Mouse (Mus musculus) testis, adult 2 months (tissue): Measurements from ENCODE around the gene Lrrc32. TPM values are rescaled to one million over a fixed set of nuclear protein-coding genes. Genes with fewer than 3 reads are reported as not detected.

Experiments
- H3K27ac ChIP-seq: fragments of 200-500 bp; 2 replicates; pipeline ENCODE4 v1.5.1; 2012; ENCODE audit warnings: low read depth, low read length; ENCODE audit not compliant: control insufficient read depth, insufficient read depth
- H3K27me3 ChIP-seq: fragments of 200-500 bp; 2 replicates; pipeline ENCODE4 v1.6.1; 2012; ENCODE audit warnings: mild to moderate bottlenecking, low read length, moderate library complexity; ENCODE audit not compliant: control insufficient read depth, insufficient read depth
- H3K36me3 ChIP-seq: fragments of 200-500 bp; 2 replicates; pipeline ENCODE4 v1.6.1; 2012; ENCODE audit warnings: mild to moderate bottlenecking, low read length; ENCODE audit not compliant: control insufficient read depth, insufficient read depth
- H3K4me1 ChIP-seq: fragments of 200-500 bp; 2 replicates; pipeline ENCODE4 v1.6.1; 2012; ENCODE audit warnings: low read length; ENCODE audit not compliant: control insufficient read depth, insufficient read depth
- H3K4me3 ChIP-seq: fragments of 200-500 bp; 2 replicates; pipeline ENCODE4 v1.5.1; 2012; ENCODE audit warnings: low read depth, mild to moderate bottlenecking, low read length, moderate library complexity, mixed read lengths; ENCODE audit not compliant: control insufficient read depth
- CTCF ChIP-seq: fragments of 200-500 bp; IDR thresholded peaks from 2 replicates; pipeline ENCODE4 v1.5.1; 2012; ENCODE audit warnings: low read depth, mild to moderate bottlenecking, inconsistent platforms, low read length, moderate library complexity; ENCODE audit not compliant: control insufficient read depth, insufficient read depth, insufficient replicate concordance
- POLR2A ChIP-seq: fragments of 200-500 bp; IDR thresholded peaks from 2 replicates; pipeline ENCODE4 v1.6.1; 2012; ENCODE audit warnings: low read depth, mild to moderate bottlenecking, inconsistent platforms, low read length, moderate library complexity; ENCODE audit not compliant: control insufficient read depth
- polyA plus RNA-seq: library from polyadenylated mRNA; depleted of rRNA; stranded (reverse); fragments of >200 nt; gene quantifications from 2 replicates; pipeline ENCODE4 v1.2.3, GENCODE M21; 2012

Gene Lrrc32
- polyA plus RNA-seq, 1 experiment: 0.48 TPM

DNA sequence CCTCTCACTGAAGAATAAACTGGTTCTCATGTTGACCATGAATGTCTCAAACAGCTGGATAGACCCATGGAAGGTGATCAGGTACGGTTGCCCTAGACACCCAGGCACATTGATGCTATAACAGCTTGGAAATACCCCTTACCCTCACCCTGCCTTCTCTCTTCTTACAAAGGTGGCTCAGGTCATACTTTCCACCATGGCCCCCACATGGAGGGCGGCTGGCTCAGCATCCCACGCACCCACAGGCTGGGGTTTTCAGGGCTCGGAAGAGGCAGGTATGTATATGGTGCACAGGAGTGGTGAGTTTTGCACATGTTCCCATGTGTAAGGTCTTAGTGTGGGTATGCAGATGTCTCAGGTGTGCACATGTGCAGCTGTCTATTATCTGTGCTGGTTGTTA lies 43.9 kb downstream of the Lrrc32 start:
- Histone ChIP-seq H3K4me1 (peaks cover 2% of the 10 kb centered on the region; the same call in 1 of the 2 replicates), H3K27ac (no peak overlapping the region), H3K36me3 (no peaks in the 10 kb centered on the region), H3K27me3 (no peaks in the 10 kb centered on the region), H3K4me3 (no peak overlapping the region)
- TF ChIP-seq CTCF: no peak
- TF ChIP-seq POLR2A: no peak

DNA sequence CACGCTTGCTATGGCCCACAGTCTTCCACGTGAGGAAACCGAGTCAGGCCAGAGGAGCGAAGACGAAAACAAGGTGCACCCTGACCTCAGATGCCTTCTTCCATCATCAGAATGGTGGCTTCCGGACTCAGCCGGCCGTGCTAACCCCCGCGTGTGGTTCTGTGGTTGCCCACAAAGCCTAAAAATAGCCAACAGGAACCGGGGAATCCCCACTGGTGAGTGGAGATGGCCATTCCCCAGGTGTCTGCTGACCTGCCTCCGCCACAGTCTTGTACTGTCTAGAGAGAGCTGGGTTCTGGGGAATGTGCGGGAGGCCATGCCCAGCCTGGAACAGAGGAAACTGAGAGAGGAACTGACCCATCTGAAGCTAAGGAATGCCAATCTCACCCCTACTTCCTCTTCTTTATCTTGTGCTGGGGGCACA lies 45.4 kb downstream of the Lrrc32 start:
- no peaks in the 10 kb centered on the region for H3K36me3 ChIP-seq
- no peak overlapping the region for H3K4me3 ChIP-seq
- H3K27me3 ChIP-seq: no peaks in the 10 kb centered on the region
- no peak overlapping the region for H3K27ac ChIP-seq
- peaks cover 2% of the 10 kb centered on the region; the same call in 1 of the 2 replicates for H3K4me1 ChIP-seq
- TF ChIP-seq CTCF: no peak
- no peak for TF ChIP-seq POLR2A

DNA sequence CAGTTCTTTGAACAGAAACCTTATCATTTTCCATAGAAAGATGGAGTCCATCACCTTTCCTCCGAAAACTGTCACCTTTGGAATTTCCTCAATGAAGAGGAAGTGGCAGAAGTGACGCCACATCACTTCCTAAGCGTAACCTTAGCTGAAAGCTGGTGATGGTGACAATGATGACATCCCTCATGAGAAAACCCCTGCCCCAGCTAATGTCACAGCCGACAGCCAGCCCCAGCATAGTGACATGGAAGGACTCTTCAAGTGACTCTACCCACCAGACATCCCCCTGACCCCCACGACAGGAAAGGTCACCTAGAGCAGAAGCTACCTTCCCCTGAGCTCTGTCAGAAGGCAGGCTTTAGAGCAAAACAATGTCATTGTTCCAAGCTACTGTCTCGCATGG lies 46.1 kb downstream of the Lrrc32 start:
- Histone ChIP-seq H3K27me3 (no peaks in the 10 kb centered on the region), H3K4me1 (peaks cover 2% of the 10 kb centered on the region; the same call in 1 of the 2 replicates), H3K27ac (no peak overlapping the region), H3K4me3 (no peak overlapping the region), H3K36me3 (no peaks in the 10 kb centered on the region)
- TF ChIP-seq CTCF (no peak), POLR2A (no peak)

DNA sequence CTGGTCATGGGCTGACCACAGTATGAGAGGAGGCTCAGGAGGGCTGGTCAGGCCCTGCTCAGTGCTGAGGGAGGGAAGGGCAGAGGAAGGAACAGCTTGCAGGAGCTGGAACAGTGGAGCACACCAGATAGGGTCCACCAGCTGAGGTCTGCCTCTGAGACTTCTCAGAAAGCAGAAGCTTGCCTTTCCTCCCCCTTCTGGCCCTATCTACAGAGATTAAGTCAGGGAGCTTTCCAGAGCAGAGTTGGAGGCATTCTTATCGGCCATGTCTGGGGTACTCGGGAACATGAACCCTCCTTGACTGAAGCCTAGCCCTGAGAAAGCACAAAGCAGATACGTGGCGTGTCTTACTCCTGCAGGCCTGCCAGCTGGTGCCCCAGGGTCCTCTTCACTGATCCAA lies 46.8 kb downstream of the Lrrc32 start:
- H3K4me1 ChIP-seq: peaks cover 2% of the 10 kb centered on the region; the same call in 1 of the 2 replicates
- TF ChIP-seq POLR2A (no peak), CTCF (no peak)
- no peak overlapping the region for H3K27ac ChIP-seq
- no peaks in the 10 kb centered on the region for H3K36me3 ChIP-seq
- H3K27me3 ChIP-seq: no peaks in the 10 kb centered on the region
- H3K4me3 ChIP-seq: no peak overlapping the region

DNA sequence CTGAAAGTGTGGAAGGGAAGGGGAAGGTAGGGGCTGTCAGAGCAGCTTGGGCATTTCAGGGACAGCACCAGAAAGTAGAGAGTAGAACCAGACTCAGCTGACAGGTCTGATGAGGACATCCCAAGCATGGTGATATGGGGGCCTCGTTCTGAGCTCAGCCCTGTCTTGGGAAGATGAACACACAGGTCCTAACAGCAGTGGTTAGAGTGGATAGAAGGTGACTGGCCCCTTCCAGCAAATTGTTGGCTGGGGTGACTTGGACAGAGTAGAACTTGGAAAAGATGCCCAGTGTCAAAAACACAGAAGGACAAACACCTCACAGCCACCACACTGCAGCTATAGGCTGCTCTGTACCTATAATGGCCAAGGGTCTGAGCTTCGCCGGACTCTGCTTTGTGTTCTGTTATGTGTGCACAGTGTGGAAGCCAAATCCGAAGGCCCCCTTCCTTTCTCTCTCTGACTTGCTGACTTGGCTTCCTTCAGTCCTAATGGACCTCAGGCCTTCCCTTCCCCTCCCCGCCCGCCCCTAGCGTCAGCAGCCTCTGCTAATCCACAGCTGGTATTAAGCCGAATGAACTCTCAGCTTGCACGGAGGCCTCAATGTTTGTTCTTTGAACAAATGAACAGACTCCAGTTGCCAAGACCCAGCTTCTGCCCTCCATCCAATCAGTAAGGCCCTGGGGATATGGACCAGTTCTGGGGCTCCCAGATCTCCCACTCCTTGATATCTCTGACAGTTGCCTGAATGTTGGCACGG lies 48.3 kb downstream of the Lrrc32 start:
- TF ChIP-seq POLR2A (no peak), CTCF (no peak)
- H3K36me3 ChIP-seq: no peaks in the 10 kb centered on the region
- no peak overlapping the region for H3K4me3 ChIP-seq
- H3K27me3 ChIP-seq: no peaks in the 10 kb centered on the region
- no peak overlapping the region for H3K27ac ChIP-seq
- H3K4me1 ChIP-seq: no peaks in the 10 kb centered on the region

DNA sequence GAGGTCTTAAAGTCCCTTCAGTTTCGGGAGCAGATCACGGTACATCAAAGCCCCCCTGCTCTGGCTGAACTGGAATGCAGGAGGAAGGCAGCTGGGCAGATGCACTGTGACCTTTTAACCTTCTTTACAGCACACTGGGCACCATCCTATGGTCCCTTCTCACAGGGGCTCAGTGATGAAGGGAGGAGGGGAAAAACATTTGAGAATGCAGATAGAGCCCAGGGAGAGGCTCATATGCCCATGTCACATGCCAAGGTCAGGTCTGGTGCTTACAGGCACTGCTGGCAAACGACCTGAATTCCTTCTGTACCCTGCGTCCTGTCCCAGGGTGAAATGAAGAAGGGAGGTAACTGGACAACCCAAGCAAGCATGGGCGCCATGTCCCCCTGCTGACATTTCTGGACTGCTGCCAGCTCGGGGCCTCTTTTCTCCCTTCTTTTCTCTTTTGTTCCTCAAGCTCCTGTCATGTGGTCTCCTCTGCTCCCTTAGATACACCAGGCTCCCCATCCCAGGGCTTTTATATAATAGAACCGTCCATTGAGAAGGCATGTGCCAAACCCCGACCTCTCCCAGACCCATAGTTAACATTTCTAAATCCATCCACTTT lies 49.0 kb downstream of the Lrrc32 start:
- Histone ChIP-seq H3K27ac (no peak overlapping the region), H3K36me3 (no peaks in the 10 kb centered on the region), H3K4me1 (no peaks in the 10 kb centered on the region), H3K4me3 (no peak overlapping the region), H3K27me3 (no peaks in the 10 kb centered on the region)
- no peak for TF ChIP-seq CTCF
- no peak for TF ChIP-seq POLR2A

DNA sequence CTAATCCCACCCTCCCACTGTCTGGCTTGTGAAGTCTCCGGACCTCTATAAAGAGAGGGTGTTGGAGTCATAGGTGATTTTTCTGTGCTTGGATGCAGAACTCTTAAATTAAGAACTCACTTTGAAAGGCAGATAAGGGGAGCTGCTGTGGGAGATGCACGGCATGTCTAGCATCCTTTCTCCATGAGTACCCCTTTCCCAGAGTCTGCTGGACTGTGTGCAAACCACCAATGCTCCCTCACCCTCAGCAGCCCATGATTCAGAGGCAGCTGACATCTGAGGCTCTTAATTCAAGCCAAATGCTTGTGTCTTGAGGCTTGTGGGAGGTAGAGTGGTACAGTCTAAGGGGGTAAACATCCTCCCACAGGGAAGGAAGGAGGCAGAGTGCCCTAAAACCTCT lies 51.8 kb downstream of the Lrrc32 start:
- TF ChIP-seq POLR2A: no peak
- TF ChIP-seq CTCF: no peak
- no peak overlapping the region for H3K4me3 ChIP-seq
- no peaks in the 10 kb centered on the region for H3K36me3 ChIP-seq
- H3K27ac ChIP-seq: no peak overlapping the region
- H3K27me3 ChIP-seq: no peaks in the 10 kb centered on the region
- H3K4me1 ChIP-seq: no peaks in the 10 kb centered on the region
